8 mouse cellular contexts compared by ENCODE assay signal in genomic region chr17:28013259-28013875, GRCm38 (mm10).
A peak's percentile ranks its signal among the peaks of the same experiment; 100 is the strongest.
DNase-seq lines count a peak whose midpoint lies in the region; ATAC-seq lines count a peak whose summit lies in the region.

No protein-coding gene starts in this region.

- no peak overlapping the region for H3K4me3 ChIP-seq in brown adipose tissue, adult 24 weeks (ENCODE audit: insufficient read depth, low read depth, low read length)
- H3K4me3 ChIP-seq in liver, embryonic 16.5 days (ENCODE audit: low read depth, low read length): peak overlapping the region; percentile 20; the same call in 1 of the 2 replicates
- no peak overlapping the region for H3K4me3 ChIP-seq in neural tube, embryonic 12.5 days

- ATAC-seq in liver, embryonic 16.5 days (ENCODE audit: low read depth): peak; percentile 74
- peak; percentile 87 for ATAC-seq in neural tube, embryonic 12.5 days (ENCODE audit: low FRiP score, low read depth)

- peak; percentile 57 for DNase-seq in gastrocnemius, adult 18-20 months (ENCODE audit: low spot score)
- no peak for DNase-seq in gastrocnemius, postnatal 10 days
- peak; percentile 77 to 85 for DNase-seq in heart, adult 18-20 months
- DNase-seq in kidney, adult 11 months: peak; percentile 79
- DNase-seq in thymus, postnatal 10 days (ENCODE audit: low spot score in 2 of 2): peak; percentile 87 to 92

- no peaks in the 10 kb centered on the region for H3K9me3 ChIP-seq in liver, embryonic 16.5 days (replicated peaks; ENCODE audit: control insufficient read depth, low read length)
- H3K9me3 ChIP-seq in neural tube, embryonic 12.5 days: no peaks in the 10 kb centered on the region

- peak overlapping the region; percentile 49 for H3K4me2 ChIP-seq in liver, embryonic 16.5 days (ENCODE audit: low read depth, low read length)
- peak overlapping the region; percentile 43 for H3K4me2 ChIP-seq in neural tube, embryonic 12.5 days (replicated peaks)

- 10% methylated on average over 12 of the region's 12 CpGs for WGBS in liver, embryonic 16.5 days (ENCODE audit: insufficient replicate concordance)
- WGBS in neural tube, embryonic 12.5 days: 19% methylated on average over 12 of the region's 12 CpGs

- peak overlapping the region; percentile 40 for H3K9ac ChIP-seq in liver, embryonic 16.5 days (ENCODE audit: low read depth, low read length)
- H3K9ac ChIP-seq in neural tube, embryonic 12.5 days: no peak overlapping the region

- H3K27ac ChIP-seq in brown adipose tissue, adult 24 weeks (replicated peaks; ENCODE audit: low read depth, low read length): peak overlapping the region; percentile 91
- peak overlapping the region; percentile 65 for H3K27ac ChIP-seq in liver, embryonic 16.5 days (ENCODE audit: low read length)
- H3K27ac ChIP-seq in neural tube, embryonic 12.5 days: 0 out of 2 replicates have a peak overlapping the region, but pooled peaks have one; percentile 7

- H3K36me3 ChIP-seq in liver, embryonic 16.5 days (ENCODE audit: control insufficient read depth, insufficient read depth): no peaks in the 10 kb centered on the region
- H3K36me3 ChIP-seq in neural tube, embryonic 12.5 days: peaks cover 11% of the 10 kb centered on the region

- H3K27me3 ChIP-seq in liver, embryonic 16.5 days (ENCODE audit: control insufficient read depth, insufficient read depth, low read depth, low read length): no peaks in the 10 kb centered on the region
- H3K27me3 ChIP-seq in neural tube, embryonic 12.5 days (replicated peaks): no peaks in the 10 kb centered on the region

- H3K4me1 ChIP-seq in brown adipose tissue, adult 24 weeks (ENCODE audit: control insufficient read depth, insufficient read depth, insufficient read length, low read length): peaks cover 61% of the 10 kb centered on the region
- peaks cover 58% of the 10 kb centered on the region for H3K4me1 ChIP-seq in liver, embryonic 16.5 days (ENCODE audit: control insufficient read depth, low read depth, low read length)
- peaks cover 43% of the 10 kb centered on the region for H3K4me1 ChIP-seq in neural tube, embryonic 12.5 days

Comparison
In these comparisons a context has a peak if more than half of its experiments do, and no peak if none do; other contexts are left out.
1. H3K27ac ChIP-seq: peak in every context shown above with its lines; median percentile 91 in brown adipose tissue, adult 24 weeks; 65 in liver, embryonic 16.5 days; 7 in neural tube, embryonic 12.5 days.